Mouse (Mus musculus): ENCODE data around the gene Dclre1c.
A peak's percentile ranks its signal among the peaks of the same experiment; 100 is the strongest.

DNA sequence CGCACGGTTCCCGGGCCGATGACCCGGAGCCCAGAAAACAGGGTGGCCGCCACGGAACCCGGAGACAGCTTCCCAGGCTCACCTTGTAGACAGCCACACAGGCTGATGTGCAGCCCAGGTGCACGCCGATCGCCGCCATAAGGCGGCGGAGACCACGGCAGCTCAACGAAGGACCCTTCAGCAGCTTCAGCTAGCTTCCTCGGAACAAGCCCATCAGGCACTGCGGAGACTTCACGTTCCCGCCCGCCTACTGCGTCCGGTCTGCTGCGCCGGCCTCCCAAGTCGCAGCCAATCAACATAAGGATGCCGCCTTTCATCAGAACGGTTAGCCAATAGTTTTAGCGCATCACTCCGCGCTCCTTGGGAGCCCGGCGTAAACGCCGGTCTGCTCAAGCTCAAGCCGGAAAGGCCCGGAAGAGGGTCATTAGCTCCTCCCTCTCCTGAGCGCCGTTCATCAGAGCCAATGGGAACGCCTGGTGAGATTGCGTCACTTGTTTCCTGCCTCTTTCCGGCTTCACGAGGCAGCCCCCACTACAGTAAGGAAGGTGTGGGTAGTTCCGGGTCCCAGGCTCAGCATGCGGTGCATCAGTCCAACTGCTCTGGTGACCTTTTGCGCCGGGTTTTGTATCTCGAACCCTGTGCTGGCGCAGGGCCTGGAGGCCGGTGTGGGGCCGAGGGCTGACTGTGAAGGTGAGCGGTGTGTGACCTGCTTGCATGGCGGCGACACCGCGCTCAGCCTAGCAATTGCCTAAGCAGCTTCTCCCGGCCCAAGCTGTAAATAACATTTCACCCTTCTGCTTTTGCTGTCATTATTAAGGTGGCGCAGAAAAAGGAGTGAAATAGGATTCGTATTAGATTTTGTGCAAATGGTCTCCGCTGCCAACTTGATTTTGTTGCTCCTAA is 88.9 kb downstream of the Dclre1c start, which contains the start of the genes Gm45902, Hspa14 and Cdnf:
- TF ChIP-seq MAX (IDR thresholded peaks at IDR 0.05; ENCODE audit: low read depth) (no peak), POLR2AphosphoS2 (IDR thresholded peaks at IDR 0.05; ENCODE audit: insufficient read length, low read depth) (peak; percentile 89), POLR2A (IDR thresholded peaks at IDR 0.05; ENCODE audit: insufficient read length, low read depth) (peak; percentile 67), USF1 (IDR thresholded peaks at IDR 0.05; ENCODE audit: low read depth) (no peak), MYOD1 (IDR thresholded peaks at IDR 0.05; ENCODE audit: control insufficient read depth in 1 of 3, insufficient read length in 2 of 3, low read depth in 2 of 3) (no peak)
